Mouse (Mus musculus) spleen, adult 2 months (tissue): ENCODE results near the gene Trank1.

Experiments
- CTCF ChIP-seq: fragments of 200-500 bp; IDR thresholded peaks from 2 replicates; pipeline ENCODE4 v1.5.1; 2011; ENCODE audit warnings: mild to moderate bottlenecking, inconsistent platforms; ENCODE audit not compliant: insufficient read depth, insufficient read length, insufficient replicate concordance; ENCODE audit errors: extremely low read depth
- POLR2A ChIP-seq: fragments of 200-500 bp; IDR thresholded peaks from 2 replicates; pipeline ENCODE4 v1.6.1; 2011; ENCODE audit warnings: low read depth, low read length, inconsistent platforms

DNA sequence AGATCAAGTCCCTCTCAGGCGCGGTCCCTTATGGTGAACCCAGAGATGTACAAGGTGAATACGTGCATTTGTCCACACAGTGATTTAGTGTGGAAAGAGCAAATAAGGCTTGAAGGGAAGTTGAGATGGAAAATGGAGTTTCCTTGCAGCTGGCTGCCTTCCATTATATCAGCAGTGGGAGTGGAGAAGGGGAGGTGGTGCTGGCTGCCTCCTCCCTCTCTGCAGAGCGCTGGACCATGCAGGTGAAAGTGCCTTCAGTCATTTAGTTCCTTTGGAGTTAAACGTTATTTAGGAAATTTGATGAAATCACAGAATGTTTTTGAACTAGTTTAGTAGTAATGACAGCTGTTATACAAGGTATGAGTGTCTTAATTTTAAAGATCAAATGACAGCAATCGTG, 66.3 kb downstream of the Trank1 start:
- no peak for TF ChIP-seq CTCF
- TF ChIP-seq POLR2A = no peak
